Mouse (Mus musculus) G1E (cell line): ENCODE data around the gene Zfp120.

Experiments used
- CTCF ChIP-seq: IDR thresholded peaks from 2 replicates; pipeline ENCODE4 v1.5.1; 2012; ENCODE audit warnings: low read depth, low read length, inconsistent platforms, mixed read lengths
- POLR2AphosphoS5 ChIP-seq: IDR thresholded peaks from 2 replicates; pipeline ENCODE4 v1.6.1; 2012; ENCODE audit warnings: low read depth, low read length, inconsistent platforms; ENCODE audit not compliant: insufficient replicate concordance
- TAL1 ChIP-seq: conservative IDR thresholded peaks from 2 replicates; pipeline ENCODE4 v1.6.1; 2012; ENCODE audit warnings: low read depth, low read length, inconsistent platforms, mixed read lengths

GRCm38 (mm10) chr2:150166703-150167102 is 30.2 kb upstream of the Zfp120 start:
- TF ChIP-seq TAL1 (no peak), CTCF (no peak), POLR2AphosphoS5 (no peak)
